Mouse (Mus musculus) left cerebral cortex, postnatal 4 days (tissue): ENCODE measurements around the gene Itga6. TPM values are rescaled to one million over a fixed set of nuclear protein-coding genes. Genes with fewer than 3 reads are reported as not detected.

Experiments used
- DNase-seq: peaks from one replicate; pipeline ENCODE4 v3.0.0-alpha.2; 2022
- intact Hi-C: fragments of 180-260 bp; cut with DNase I; formaldehyde crosslinking; loops from one replicate; pipeline ENCODE4 v1.15.1; 2025
- total RNA-seq, 2 experiments: library from RNA; stranded (reverse); gene quantifications; 2 replicates each; pipeline ENCODE4 v1.2.3; 2021

Itga6 gene
- total RNA-seq, 2 experiments from 2014 or later, result 27.3 to 32.0 TPM

GRCm38 (mm10) chr2:71730623-71731612 is 14.5 kb upstream of the Itga6 start:
- peak; percentile 5 for DNase-seq
- intact Hi-C loops, result no loop called here

GRCm38 (mm10) chr2:71734792-71735392 is 10.5 kb upstream of the Itga6 start:
- DNase-seq, result no peak
- intact Hi-C loops, result no loop called here

- intact Hi-C loops, result no loop called here
- no peak for DNase-seq
These were observed 9.8 kb upstream of the Itga6 start for GRCm38 (mm10) chr2:71735541-71736159.

- DNase-seq, result no peak
- intact Hi-C loops, result no loop called here
These were observed 9.2 kb upstream of the Itga6 start for GRCm38 (mm10) chr2:71736213-71736612.

GRCm38 (mm10) chr2:71739173-71739860 is 6.1 kb upstream of the Itga6 start:
- intact Hi-C loops, result no loop called here
- no peak for DNase-seq

GRCm38 (mm10) chr2:71742557-71742956 is 2.9 kb upstream of the Itga6 start:
- intact Hi-C loops, result no loop called here
- DNase-seq, result no peak

- intact Hi-C loops, result no loop called here
These were observed 2.0 kb upstream of the Itga6 start for GRCm38 (mm10) chr2:71743377-71743776.

GRCm38 (mm10) chr2:71744320-71744719 is 1.1 kb upstream of the Itga6 start:
- intact Hi-C loops, result no loop called here
- DNase-seq, result no peak

More at GRCm38 (mm10) chr2:71743377-71743776, 2.0 kb upstream of the Itga6 start:
- no peak for DNase-seq

GRCm38 (mm10) chr2:71744861-71745507 is 432 bp upstream of the Itga6 start:
- intact Hi-C loops, result no loop called here
- no peak for DNase-seq

- no peak for DNase-seq
- intact Hi-C loops, result no loop called here
These were observed 3.0 kb downstream of the Itga6 start for GRCm38 (mm10) chr2:71748451-71748850.

GRCm38 (mm10) chr2:71749367-71750086 is 4.1 kb downstream of the Itga6 start:
- no peak for DNase-seq
- intact Hi-C loops, result no loop called here

- intact Hi-C loops, result no loop called here
These were observed 4.7 kb downstream of the Itga6 start for GRCm38 (mm10) chr2:71750087-71750453.

GRCm38 (mm10) chr2:71751336-71751735 is 5.9 kb downstream of the Itga6 start:
- no peak for DNase-seq
- intact Hi-C loops, result no loop called here

More at GRCm38 (mm10) chr2:71750087-71750453, 4.7 kb downstream of the Itga6 start:
- DNase-seq, result no peak

- no peak for DNase-seq
- intact Hi-C loops, result no loop called here
These were observed 6.4 kb downstream of the Itga6 start for GRCm38 (mm10) chr2:71751863-71752262.

- intact Hi-C loops, result no loop called here
- no peak for DNase-seq
These were observed 7.0 kb downstream of the Itga6 start for GRCm38 (mm10) chr2:71752383-71752782.

GRCm38 (mm10) chr2:71753161-71753560 is 7.7 kb downstream of the Itga6 start:
- intact Hi-C loops, result no loop called here
- DNase-seq, result no peak

GRCm38 (mm10) chr2:71755748-71756147 is 10.3 kb downstream of the Itga6 start:
- no peak for DNase-seq
- intact Hi-C loops, result no loop called here

GRCm38 (mm10) chr2:71757098-71757497 is 11.7 kb downstream of the Itga6 start:
- no peak for DNase-seq
- intact Hi-C loops, result no loop called here

GRCm38 (mm10) chr2:71758591-71759531 is 13.4 kb downstream of the Itga6 start:
- no peak for DNase-seq
- intact Hi-C loops, result no loop called here
